Mouse (Mus musculus): ENCODE data around the gene 9130019O22Rik. TPM values are rescaled to one million over a fixed set of nuclear protein-coding genes. Genes with fewer than 3 reads are reported as not detected.
A peak's percentile ranks its signal among the peaks of the same experiment; 100 is the strongest.
"Not testable (repeated sequence)": the region's sequence is repeated elsewhere in the genome, so short reads cannot be mapped to it uniquely, and the experiment has no call there.

The 9130019O22Rik gene
- polyA plus RNA-seq, 1 experiment from 2014 or later = 3.9 TPM

DNA sequence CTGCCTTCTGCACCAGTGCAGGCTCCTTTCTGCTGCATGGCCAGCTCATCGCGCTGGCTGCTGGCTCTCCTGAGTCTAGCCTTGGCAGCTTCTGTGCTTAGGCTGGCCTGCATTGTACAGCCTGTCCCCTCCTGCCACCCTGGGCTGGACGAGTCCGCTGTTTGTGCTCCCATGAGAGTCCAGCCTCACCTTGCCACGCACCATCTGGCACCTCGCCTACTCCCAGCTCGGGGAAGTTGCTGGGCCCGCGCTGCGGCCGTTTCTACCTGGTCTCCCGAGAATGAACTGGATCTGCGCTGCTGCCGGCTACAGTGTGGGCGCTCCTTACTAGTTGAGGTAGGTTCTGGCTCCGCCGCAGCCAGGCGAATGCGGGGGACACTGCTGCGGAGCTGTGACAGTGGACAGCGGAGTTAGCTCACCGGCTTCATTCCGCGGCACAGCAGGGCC, 23.5 kb downstream of the 9130019O22Rik start:
- Histone ChIP-seq H3K4me3 (ENCODE audit: low read length) (peak overlapping the region; percentile 44), H3K9me3 (ENCODE audit: control insufficient read depth, low read length) (no peaks in the 10 kb centered on the region), H3K27ac (ENCODE audit: low read depth, low read length) (peak overlapping the region; percentile 41), H3K36me3 (ENCODE audit: control insufficient read depth, insufficient read depth, low read length) (no peaks in the 10 kb centered on the region), H3K4me2 (ENCODE audit: low read length) (peak overlapping the region; percentile 80), H3K4me1 (ENCODE audit: control insufficient read depth, insufficient read depth, low read depth, low read length) (peaks cover 7% of the 10 kb centered on the region), H3K27me3 (replicated peaks; ENCODE audit: control insufficient read depth, insufficient read depth, low read length) (peaks cover 5% of the 10 kb centered on the region), H3K9ac (ENCODE audit: low read depth, low read length) (peak overlapping the region; percentile 67)
- 2% methylated on average over 24 of the region's 24 CpGs for WGBS
- ATAC-seq = peak; percentile 45; the same call in 1 of the 2 replicates

GRCm38 (mm10) chr7:127362418-127362817, 24.5 kb downstream of the 9130019O22Rik start:
- H3K27ac ChIP-seq (ENCODE audit: low read depth, low read length); H3K9me3 ChIP-seq (ENCODE audit: control insufficient read depth, low read length); H3K9ac ChIP-seq (ENCODE audit: low read depth, low read length); H3K4me1 ChIP-seq (ENCODE audit: control insufficient read depth, insufficient read depth, low read depth, low read length); H3K27me3 ChIP-seq (replicated peaks; ENCODE audit: control insufficient read depth, insufficient read depth, low read length); H3K36me3 ChIP-seq (ENCODE audit: control insufficient read depth, insufficient read depth, low read length); ATAC-seq: not testable (repeated sequence)
- H3K4me3 ChIP-seq (ENCODE audit: low read length) = peak overlapping the region; percentile 19; the same call in 1 of the 2 replicates
- peak overlapping the region; percentile 41 for H3K4me2 ChIP-seq (ENCODE audit: low read length)
- WGBS = 17% methylated on average over 13 of the region's 13 CpGs

DNA sequence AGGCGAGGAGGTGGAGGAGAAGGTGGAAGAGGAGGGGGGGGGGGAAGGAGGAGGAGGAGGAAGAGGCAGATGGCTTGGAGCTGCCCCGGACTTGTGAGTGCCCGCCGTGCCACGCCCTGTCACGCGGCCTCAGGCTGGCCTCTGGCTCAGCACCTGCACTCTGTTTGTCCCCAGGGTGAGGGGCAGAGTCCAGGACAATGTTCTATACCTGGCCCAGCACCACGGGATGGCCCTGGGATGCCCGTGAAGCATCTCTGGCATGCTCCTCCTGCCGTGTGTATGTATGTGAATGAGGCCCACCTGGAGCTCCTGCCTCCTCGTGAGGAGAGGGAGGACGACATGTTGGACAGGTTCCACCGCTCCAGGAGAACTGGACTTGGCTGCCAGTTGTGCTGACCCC, 25.5 kb downstream of the 9130019O22Rik start:
- 58% methylated on average over 7 of the region's 13 CpGs for WGBS
- H3K4me3 ChIP-seq (ENCODE audit: low read length) = no peak overlapping the region
- no peaks in the 10 kb centered on the region for H3K9me3 ChIP-seq (ENCODE audit: control insufficient read depth, low read length)
- peaks cover 7% of the 10 kb centered on the region for H3K4me1 ChIP-seq (ENCODE audit: control insufficient read depth, insufficient read depth, low read depth, low read length)
- ATAC-seq = no peak
- H3K27ac ChIP-seq (ENCODE audit: low read depth, low read length) = no peak overlapping the region
- H3K9ac ChIP-seq (ENCODE audit: low read depth, low read length) = no peak overlapping the region
- H3K36me3 ChIP-seq (ENCODE audit: control insufficient read depth, insufficient read depth, low read length) = no peaks in the 10 kb centered on the region
- H3K4me2 ChIP-seq (ENCODE audit: low read length) = no peak overlapping the region
- peaks cover 5% of the 10 kb centered on the region for H3K27me3 ChIP-seq (replicated peaks; ENCODE audit: control insufficient read depth, insufficient read depth, low read length)

DNA sequence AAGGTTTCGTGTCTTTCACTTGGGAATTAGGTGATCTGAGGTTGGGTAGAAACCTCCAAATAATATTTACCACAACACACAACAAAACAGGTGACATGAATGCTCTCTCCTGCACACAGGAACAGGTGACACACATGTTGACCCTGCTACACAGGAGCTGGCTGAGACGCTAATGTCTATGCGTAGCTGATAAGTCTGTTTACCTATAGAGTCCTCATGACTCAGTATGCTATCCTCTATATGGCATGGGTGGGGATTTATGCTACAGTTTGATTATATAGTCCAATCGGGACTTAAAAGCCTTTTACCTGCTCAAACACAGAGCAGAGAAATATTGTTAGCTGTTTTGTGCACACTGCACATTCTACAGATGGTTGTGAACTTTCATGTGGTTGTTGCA, 26.7 kb downstream of the 9130019O22Rik start:
- Histone ChIP-seq H3K9ac (ENCODE audit: low read depth, low read length) (no peak overlapping the region), H3K4me2 (ENCODE audit: low read length) (no peak overlapping the region), H3K4me3 (ENCODE audit: low read length) (no peak overlapping the region), H3K27ac (ENCODE audit: low read depth, low read length) (no peak overlapping the region), H3K36me3 (ENCODE audit: control insufficient read depth, insufficient read depth, low read length) (no peaks in the 10 kb centered on the region), H3K27me3 (replicated peaks; ENCODE audit: control insufficient read depth, insufficient read depth, low read length) (peaks cover 5% of the 10 kb centered on the region), H3K4me1 (ENCODE audit: control insufficient read depth, insufficient read depth, low read depth, low read length) (peaks cover 7% of the 10 kb centered on the region), H3K9me3 (ENCODE audit: control insufficient read depth, low read length) (no peaks in the 10 kb centered on the region)
- WGBS = 79% methylated on average over 4 of the region's 4 CpGs
- ATAC-seq = no peak

DNA sequence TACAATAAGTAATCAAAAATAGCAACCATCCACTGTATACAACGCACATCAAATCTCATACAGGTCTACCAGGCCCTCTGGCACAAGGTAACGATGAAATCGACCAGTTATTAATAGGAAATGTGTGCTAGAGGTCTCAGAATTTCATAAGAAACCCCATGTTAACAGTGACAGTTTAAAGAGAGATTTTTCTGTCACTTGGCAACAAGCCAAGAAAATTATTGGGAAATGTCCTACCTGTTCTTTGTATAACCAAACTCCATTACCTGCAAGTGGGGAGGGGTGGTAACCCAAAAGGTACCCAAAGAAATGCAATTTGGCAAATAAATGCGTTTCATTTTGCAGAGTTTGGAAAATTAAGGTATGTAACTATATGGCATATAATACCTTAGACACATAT, 28.5 kb downstream of the 9130019O22Rik start:
- Histone ChIP-seq H3K27ac (ENCODE audit: low read depth, low read length) (no peak overlapping the region), H3K36me3 (ENCODE audit: control insufficient read depth, insufficient read depth, low read length) (no peaks in the 10 kb centered on the region), H3K9me3 (ENCODE audit: control insufficient read depth, low read length) (no peaks in the 10 kb centered on the region), H3K9ac (ENCODE audit: low read depth, low read length) (no peak overlapping the region), H3K4me1 (ENCODE audit: control insufficient read depth, insufficient read depth, low read depth, low read length) (peaks cover 3% of the 10 kb centered on the region), H3K4me2 (ENCODE audit: low read length) (no peak overlapping the region), H3K27me3 (replicated peaks; ENCODE audit: control insufficient read depth, insufficient read depth, low read length) (peaks cover 5% of the 10 kb centered on the region), H3K4me3 (ENCODE audit: low read length) (no peak overlapping the region)
- no peak for ATAC-seq
- WGBS = 74% methylated on average over 4 of the region's 4 CpGs

GRCm38 (mm10) chr7:127357871-127358270, 29.1 kb downstream of the 9130019O22Rik start:
- no peak for ATAC-seq
- Histone ChIP-seq H3K4me1 (ENCODE audit: control insufficient read depth, insufficient read depth, low read depth, low read length) (no peaks in the 10 kb centered on the region), H3K36me3 (ENCODE audit: control insufficient read depth, insufficient read depth, low read length) (no peaks in the 10 kb centered on the region), H3K9ac (ENCODE audit: low read depth, low read length) (no peak overlapping the region), H3K27me3 (replicated peaks; ENCODE audit: control insufficient read depth, insufficient read depth, low read length) (peaks cover 5% of the 10 kb centered on the region), H3K4me3 (ENCODE audit: low read length) (no peak overlapping the region), H3K9me3 (ENCODE audit: control insufficient read depth, low read length) (no peaks in the 10 kb centered on the region), H3K4me2 (ENCODE audit: low read length) (no peak overlapping the region), H3K27ac (ENCODE audit: low read depth, low read length) (no peak overlapping the region)
- WGBS = 50% methylated on average over 2 of the region's 2 CpGs

DNA sequence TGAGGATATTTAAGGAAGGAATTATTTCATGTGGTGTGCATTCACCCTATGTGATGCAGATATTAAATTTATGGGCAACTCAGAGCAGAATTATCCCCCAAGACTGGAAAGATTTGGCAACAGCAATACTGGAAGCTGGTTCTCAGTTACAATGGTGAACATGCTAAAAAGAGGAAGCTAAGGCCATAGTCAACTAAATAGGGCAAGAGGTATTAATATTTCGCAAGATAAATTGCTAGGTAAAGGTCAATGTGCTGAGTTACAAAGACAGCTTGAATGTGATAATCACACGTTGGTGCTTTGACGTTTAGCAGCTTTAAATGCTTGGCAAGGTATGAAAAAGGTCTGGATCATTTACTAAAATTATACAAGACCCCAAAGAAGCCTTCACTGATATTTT, 31.2 kb downstream of the 9130019O22Rik start:
- H3K27me3 ChIP-seq (replicated peaks; ENCODE audit: control insufficient read depth, insufficient read depth, low read length) = peaks cover 5% of the 10 kb centered on the region
- H3K9ac ChIP-seq (ENCODE audit: low read depth, low read length) = no peak overlapping the region
- no peak overlapping the region for H3K4me3 ChIP-seq (ENCODE audit: low read length)
- H3K27ac ChIP-seq (ENCODE audit: low read depth, low read length) = no peak overlapping the region
- no peak overlapping the region for H3K4me2 ChIP-seq (ENCODE audit: low read length)
- ATAC-seq = no peak
- no peaks in the 10 kb centered on the region for H3K9me3 ChIP-seq (ENCODE audit: control insufficient read depth, low read length)
- H3K36me3 ChIP-seq (ENCODE audit: control insufficient read depth, insufficient read depth, low read length) = no peaks in the 10 kb centered on the region
- no peaks in the 10 kb centered on the region for H3K4me1 ChIP-seq (ENCODE audit: control insufficient read depth, insufficient read depth, low read depth, low read length)
- WGBS = 70% methylated on average over 3 of the region's 3 CpGs

DNA sequence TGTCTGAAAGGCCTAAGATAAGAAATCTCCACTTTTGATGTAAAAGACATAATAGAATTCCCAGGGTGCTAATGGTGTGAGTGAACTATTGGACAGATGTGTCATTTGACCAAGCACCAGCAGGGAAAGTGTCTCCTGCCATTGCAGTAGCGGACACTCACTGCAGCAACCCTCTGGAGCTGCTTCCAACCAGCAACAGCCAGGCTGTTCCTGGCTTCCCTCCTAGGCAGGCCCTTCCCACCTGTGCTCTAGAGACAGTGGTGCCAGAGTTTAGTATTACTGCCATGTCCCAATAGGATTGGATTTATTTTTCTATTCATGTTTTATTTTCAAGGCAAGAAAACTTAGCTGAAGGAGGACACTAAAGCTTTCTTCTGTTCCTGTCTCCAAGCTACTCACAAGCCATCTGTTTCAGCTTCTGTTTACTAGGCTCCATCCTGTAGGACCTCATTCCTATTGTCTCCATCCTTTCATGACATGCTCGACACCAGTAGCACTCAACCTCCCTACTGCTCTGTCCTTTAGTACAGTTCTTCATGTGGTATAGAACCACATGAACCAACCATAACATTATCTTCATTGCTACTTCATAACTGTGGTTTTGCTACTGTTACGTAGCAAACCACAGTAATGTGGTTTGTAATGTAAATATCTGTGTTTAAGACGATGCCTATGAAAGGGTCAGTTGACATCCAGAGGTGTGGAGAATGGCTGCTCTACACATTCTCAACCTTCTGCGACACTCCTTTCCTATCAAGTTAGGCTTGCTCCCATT, 35.5 kb downstream of the 9130019O22Rik start:
- Histone ChIP-seq H3K36me3 (ENCODE audit: control insufficient read depth, insufficient read depth, low read length) (no peaks in the 10 kb centered on the region), H3K27me3 (replicated peaks; ENCODE audit: control insufficient read depth, insufficient read depth, low read length) (no peaks in the 10 kb centered on the region), H3K4me2 (ENCODE audit: low read length) (no peak overlapping the region), H3K4me3 (ENCODE audit: low read length) (no peak overlapping the region), H3K4me1 (ENCODE audit: control insufficient read depth, insufficient read depth, low read depth, low read length) (peaks cover 6% of the 10 kb centered on the region), H3K9ac (ENCODE audit: low read depth, low read length) (no peak overlapping the region), H3K9me3 (ENCODE audit: control insufficient read depth, low read length) (no peaks in the 10 kb centered on the region), H3K27ac (ENCODE audit: low read depth, low read length) (no peak overlapping the region)
- ATAC-seq = no peak
- 90% methylated on average over 5 of the region's 5 CpGs for whole genome bisulfite sequencing

DNA sequence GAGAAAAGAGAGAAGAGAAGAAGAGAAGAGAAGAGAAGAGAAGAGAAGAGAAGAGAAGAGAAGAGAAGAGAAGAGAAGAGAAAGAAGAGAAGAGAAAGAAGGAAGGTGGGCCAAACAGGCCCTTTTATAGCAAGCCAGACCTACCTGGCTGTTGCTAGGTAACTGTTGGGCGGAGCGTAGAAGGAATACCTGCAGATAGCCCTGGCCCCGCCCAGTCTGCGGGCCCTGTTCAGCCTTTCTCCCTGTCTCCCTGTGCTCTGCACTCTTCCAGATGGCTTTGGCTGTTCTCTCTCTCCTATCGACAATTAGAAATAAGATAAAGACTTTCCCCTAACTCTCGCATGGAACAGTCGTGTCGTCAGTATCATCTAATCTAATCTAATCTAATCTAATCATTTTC, 40.3 kb downstream of the 9130019O22Rik start:
- WGBS = 14% methylated on average over 8 of the region's 8 CpGs
- no peak overlapping the region; the same call in 1 of the 2 replicates for H3K9ac ChIP-seq (ENCODE audit: low read depth, low read length)
- H3K4me2 ChIP-seq (ENCODE audit: low read length) = peak overlapping the region; percentile 73
- peaks cover 20% of the 10 kb centered on the region for H3K4me1 ChIP-seq (ENCODE audit: control insufficient read depth, insufficient read depth, low read depth, low read length)
- H3K36me3 ChIP-seq (ENCODE audit: control insufficient read depth, insufficient read depth, low read length) = peaks cover 11% of the 10 kb centered on the region
- H3K27ac ChIP-seq (ENCODE audit: low read depth, low read length) = no peak overlapping the region
- H3K9me3 ChIP-seq (ENCODE audit: control insufficient read depth, low read length) = no peaks in the 10 kb centered on the region
- H3K4me3 ChIP-seq (ENCODE audit: low read length) = peak overlapping the region; percentile 95
- ATAC-seq = no peak
- H3K27me3 ChIP-seq (replicated peaks; ENCODE audit: control insufficient read depth, insufficient read depth, low read length) = no peaks in the 10 kb centered on the region

All from hindbrain, embryonic 16.5 days (tissue).